Mouse (Mus musculus) Muller cell, postnatal 12 days (primary cell): Measurements from ENCODE around the gene Ckap2.

Experiments
- DNase-seq: peaks from one replicate; pipeline ENCODE4 v3.0.0-alpha.2; 2015; ENCODE audit errors: inconsistent ontology term

The Ckap2 gene

DNA sequence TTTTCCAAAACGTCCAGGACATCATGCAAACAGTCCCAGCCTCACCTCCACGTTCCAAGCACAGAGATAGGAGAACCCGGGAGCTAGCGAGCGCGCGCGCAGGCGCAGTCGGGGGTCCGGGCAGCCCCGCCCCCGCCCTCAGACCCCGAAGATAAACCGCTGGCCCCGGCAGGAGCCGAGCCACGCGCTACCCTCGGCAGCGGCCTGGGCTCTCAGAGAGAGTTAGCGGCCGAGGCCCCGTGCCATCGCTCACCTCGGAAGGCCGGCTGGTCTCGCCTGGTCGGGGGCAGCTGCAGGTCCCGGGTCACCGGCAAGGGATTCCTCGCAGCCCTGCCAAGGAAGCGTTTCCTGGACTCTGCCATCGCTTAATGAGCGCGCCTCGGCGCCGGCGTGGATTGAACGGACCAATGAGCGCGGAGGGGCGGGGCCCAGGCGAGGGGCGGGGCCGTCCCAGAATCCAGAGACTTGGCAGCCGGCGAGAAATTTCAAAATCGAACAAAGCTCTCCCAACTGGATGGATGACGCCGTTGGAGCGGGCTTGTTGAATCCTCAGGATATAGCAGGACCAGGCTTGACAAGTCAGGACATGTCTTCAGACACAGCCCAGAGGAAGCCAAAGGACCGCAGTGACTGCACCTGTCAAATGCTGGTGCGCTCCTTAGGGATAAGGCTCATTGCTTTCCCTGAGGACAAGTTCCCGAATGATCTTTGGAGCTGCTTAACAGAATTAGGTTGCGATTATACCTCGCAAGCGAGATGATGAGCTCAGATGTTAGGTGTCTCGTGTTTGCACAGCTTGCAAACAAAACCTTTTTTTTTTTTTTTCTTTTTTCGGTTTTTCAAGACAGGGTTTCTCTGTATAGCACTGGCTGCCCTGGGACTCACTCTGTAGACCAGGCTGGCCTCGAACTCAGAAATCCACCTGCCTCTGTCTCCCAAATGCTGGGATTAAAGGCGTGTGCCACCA lies at the start of gene Ckap2:
Gene Ckap2 (minus strand): TSS at position 389 of the 967 bp plus-strand sequence.
- DNase-seq = peak; percentile 99

DNA sequence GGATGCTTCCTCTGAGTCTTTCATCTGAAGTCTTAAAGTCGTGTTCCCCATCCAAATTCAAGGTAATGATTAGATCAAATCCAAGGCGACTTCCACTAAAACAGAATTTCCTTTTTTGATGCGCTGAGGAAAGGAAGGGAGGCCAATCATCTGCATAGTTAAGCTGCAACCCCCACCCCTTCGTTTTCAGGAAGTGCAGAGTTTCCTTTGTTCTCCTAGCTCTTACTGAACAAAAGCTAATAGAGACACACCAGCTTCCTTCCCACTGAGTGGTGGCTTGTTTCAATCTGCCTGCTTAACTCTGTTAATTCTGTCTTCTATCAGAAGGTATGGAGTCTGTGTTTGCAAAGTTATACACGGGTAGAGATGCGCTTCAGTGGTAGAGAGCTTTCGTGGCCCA lies 43.0 kb upstream of the Ckap2 start:
- no peak for DNase-seq

DNA sequence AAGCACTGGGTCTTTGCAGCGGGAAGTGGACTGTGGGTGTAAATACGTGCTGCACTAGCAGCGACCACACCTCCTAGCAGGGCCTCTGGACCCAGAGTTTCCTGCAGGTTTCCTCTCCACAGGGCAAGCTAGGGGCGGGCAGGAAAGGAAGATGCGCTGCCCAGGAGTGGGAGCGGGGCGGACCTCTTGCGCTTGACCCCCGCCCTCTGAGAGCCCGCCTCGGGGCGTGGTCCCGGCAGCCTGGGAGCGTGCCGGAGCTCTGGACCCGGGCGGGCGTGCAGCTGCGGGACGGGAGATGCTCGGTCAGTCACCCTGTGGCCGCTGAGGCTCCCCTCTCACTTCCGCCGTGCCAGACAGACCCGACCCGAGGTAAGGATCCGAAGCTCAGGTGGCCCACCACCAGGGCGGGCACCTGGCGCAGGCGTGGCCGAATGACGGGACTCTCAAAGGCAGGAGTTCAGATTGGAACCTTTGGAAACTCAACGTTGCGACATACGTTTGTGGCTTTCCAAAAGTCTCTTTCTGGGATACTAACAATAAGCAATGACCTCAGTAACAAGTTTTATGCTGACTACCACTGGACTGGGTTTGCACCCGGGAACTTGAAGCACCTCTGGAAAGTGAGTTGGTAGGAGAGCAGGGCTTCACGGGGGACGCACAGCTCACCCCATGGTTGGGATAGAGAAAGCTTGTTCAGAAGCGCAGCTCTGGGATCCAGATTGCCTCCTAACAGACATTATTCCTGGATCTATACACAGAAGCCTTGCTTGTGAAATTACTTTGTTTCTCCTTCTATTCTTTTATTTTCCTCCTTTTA lies 41.6 kb upstream of the Ckap2 start, which contains the start of gene Thsd1:
Gene Thsd1 (plus strand): TSS at position 253 of the 817 bp plus-strand sequence.
- peak; percentile 77 for DNase-seq

DNA sequence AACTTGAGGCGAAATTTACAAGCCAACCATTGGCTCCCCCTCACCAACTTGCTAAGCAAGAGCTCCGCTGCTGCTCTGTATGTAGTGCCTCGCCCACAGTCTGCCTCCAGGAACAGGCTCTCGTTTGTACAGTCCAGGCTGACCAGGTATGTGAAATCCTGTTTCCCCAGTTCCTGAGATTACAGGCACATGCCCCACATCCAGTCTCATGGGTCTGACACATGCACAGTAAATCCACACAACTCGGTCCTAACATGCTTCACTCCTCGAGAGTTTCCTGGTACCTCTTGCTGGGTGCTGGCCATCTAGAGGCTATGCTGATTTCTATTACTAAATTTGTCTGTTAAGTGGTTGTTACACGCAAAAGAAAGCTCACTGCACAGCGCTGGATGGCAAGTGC lies 40.7 kb upstream of the Ckap2 start:
- DNase-seq = no peak

DNA sequence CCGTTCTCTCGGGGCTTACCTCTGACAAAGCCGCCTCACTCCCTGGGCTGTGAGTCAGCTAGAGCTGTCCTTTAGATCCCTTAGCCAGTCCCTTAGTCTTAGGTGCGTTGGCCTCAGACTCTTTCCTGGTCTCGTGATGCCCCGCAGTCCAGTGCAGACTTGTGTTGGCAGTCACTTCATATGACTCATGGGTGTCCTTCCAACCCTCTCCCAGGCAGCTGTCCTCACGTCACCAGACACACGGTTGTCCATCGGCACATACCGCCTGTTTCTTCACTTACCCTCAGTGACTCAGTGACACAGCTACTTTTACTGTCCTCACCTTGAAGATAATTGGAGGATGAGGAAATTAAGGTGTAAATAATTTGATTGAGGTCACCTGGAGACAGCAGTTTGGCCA lies 29.2 kb upstream of the Ckap2 start:
- DNase-seq = no peak

DNA sequence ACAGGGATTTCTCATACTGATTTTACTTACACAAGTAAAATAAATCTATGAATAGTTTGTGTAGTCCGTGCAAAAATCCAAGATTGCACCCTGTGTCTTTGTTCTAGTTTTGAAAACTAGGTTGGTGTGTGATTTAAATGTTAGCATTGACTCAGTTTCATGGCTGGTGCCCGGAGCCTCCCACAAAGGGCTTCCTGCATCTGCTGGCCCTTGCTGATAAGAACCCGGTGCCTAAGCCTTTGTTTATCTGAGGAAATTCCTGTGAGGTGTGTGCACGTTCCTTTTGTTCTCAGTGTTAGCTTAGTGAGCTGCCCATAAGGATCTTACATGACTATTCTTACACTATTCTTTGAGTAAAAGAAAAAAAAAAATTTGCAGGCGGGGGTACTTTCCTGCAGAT lies 23.4 kb upstream of the Ckap2 start:
- no peak for DNase-seq

DNA sequence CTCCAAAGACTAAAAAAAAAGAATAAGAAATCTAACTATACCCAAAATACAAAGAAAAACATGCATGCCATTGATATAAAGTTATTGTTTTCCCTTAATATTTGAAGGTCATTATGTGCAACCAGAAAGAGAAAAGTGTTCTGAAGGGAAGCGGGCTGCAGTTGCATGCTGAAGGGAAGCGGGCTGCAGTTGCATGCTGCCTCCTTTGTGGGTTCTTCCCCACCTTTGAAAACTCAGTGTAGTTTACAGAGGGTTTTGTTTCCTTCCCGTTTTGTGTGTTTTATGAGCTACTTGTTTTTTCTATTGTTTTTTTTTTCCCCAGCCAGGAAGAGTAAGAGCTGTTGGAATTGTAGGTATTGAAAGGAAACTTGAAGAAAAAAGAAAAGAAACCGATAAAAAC lies 21.9 kb upstream of the Ckap2 start:
- DNase-seq = no peak

DNA sequence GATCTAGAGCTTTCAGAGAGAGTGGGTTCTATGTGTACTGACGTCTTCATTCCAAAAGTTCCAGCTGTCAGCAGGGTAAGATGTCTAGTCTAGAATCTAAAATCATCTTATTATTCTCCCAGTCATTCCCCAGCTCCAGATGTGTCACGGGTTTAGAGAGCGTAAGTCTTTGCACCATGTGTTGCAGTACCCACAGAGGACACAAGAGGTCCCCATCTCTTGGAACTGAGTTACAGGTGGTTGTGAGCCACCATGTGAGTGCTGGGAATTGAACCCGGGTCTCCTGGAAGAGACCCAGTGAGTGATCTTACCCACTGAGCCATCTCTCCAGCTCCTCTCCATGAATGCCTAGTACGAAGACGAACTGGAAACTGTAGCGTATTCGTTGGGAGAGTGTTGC lies 13.9 kb upstream of the Ckap2 start:
- DNase-seq = no peak

DNA sequence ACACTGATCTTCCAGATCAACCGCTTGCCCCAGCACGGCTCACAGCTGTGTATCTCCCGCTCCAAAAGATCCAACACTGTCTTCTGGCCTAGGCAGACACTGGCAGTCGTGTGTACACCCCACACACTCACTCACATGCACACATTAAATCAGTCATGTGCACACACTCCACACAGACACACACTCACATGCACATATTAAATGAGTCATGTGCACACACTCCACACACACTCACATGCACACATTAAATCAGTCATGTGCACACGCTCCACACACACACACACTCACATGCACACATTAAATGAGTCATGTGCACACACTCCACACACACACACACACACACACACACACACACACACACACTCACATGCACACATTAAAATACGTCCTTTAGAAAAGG lies 12.3 kb upstream of the Ckap2 start:
- DNase-seq = no peak

DNA sequence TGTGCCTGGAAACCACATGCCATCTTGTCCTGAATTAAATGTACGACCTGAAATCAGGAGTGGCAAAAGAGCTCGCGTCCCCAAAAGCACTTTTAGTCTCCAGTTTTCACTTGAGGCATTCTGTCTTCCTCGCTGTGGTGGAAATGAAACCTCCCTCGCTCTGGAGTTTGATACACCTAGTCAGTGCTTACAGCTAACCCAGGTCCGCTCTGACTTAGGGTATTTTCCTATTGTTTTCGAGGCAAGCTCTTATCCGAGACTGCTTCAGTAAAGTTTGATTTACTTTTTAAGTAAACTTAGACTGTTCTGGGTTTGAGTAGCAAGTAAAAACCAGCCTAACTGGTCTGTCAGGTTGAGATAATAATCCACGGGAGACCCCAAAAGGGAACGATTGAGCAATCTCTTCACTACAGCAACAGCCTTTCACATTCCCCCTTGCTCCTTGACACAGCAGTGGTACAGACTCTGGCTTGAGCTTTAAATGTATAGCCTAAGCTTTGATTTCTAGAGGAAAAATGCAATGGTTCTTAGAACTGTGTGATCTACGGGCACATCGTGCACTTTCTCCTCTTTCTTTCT lies 7.9 kb upstream of the Ckap2 start:
- DNase-seq = no peak

DNA sequence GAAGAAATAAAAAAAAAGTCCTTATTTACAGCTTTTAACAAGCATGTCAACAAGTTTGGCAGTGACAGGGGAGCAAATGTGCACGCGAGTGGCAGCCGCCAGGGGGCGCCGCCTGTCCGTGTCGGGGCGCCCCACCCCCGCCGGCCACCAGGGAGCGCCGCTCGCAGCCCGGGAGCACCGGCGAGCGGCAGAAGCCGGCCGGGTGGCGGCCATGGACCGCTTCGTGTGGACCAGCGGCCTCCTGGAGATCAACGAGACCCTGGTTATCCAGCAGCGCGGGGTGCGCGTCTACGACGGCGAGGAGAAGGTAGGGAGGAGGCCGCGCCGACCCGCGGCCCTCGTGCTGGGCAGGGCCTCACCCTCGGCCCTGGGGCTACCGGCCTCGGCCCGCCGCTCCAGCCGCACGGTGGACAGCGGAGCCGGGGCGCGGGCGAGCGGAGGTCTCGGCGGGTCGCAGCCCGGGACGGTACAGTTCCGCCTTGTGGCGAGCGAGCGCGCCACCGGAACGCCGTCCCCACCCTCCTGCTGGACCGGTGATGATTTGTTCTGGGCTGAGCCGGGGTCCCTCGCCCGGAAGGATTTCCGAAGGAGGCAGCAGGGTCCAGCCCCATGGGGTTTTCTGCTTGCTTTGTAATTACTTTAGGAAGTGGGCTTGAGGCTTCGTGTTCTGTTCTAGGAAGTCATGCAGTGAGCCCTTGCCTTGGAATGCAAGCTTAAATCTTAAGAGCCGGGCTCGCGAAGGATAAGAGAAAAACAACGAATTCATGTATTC lies 7.2 kb upstream of the Ckap2 start, which contains the start of gene Vps36:
Gene Vps36 (plus strand): TSS at position 150 of the 772 bp plus-strand sequence.
- DNase-seq = peak; percentile 93

DNA sequence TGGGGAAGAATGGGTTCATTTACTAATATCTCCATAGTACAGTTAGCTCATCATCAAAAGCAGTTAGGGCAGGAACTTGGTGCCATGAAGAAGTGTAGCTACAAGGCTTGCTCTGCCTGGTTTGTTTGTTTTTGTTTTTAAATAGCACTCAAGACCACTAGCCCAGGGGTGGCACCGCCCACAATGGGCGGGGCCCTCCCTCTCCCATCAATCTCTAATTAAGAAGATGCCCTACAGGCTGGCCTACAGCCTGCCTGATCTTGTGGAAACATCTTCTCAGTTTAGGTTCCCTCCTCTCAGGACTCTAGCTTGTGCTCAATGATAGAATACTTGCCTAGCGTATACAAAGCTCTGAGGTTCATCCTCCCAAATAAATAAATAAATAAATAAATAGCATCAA lies 735 bp downstream of the Ckap2 start:
- peak; percentile 83 for DNase-seq

DNA sequence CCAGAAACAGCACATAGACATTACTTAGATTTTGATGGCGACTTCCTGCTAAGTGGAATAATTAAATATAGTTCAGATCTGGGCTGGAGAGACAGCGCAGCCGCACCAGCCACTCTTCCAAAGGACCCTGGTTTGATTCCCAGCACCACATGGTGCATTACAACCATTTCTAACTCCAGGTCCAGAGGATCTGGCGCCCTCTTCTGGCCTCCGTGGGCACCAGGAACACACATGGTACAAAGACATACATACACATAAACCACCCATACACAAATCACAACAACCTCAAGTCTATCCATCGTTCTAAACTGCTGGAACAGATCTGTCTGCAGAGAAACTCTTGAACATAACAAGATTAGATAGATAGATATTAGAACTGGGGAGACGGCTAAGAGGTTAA lies 9.7 kb downstream of the Ckap2 start:
- DNase-seq = no peak

DNA sequence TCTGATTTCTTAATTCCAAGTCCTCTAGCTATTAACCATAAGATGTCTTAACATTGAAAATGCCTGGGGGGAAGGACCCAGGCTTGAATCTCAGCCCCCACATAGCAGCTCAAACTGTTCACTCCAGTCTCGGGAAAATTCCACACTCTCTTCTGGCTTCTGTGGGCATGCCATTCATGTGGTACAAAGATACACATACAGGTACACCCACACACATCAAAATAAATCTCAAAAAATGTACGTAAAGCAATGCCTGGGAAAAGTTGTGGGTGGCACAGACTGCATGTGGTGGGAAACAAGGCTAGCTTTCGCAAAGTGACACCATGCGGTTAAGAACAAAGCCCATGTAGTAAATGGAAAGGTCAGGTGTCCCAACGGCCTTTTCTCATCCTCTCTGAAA lies 16.5 kb downstream of the Ckap2 start:
- DNase-seq = no peak

DNA sequence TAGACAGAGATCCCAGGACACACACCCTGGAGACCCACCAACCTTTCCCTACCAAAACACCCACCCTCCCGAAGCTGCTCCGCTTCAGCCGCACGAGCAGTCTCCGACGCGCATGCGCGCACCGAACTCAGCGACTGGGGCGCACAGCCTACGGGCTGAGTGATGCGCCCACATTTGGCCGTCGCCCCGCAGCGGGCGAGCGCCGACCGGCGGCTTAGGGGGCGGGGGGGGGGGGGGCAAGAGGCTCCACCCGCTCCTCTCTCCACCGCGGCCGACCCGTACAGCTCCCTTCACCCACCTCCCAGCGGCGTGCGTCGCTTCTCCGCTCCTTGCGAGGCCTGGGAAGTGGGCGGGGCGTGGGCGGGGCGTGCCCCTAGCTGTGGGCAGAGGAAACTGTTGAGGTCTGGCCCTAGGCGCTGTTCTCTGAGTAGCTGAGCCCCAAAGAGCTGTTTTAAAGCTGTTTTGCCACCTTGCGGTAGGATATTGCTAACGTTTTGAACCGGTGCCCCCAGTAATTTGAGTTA lies 19.5 kb downstream of the Ckap2 start, which contains the start of gene Nek3:
Gene Nek3 (minus strand): TSS at position 356 of the 524 bp plus-strand sequence.
- peak; percentile 97 for DNase-seq

DNA sequence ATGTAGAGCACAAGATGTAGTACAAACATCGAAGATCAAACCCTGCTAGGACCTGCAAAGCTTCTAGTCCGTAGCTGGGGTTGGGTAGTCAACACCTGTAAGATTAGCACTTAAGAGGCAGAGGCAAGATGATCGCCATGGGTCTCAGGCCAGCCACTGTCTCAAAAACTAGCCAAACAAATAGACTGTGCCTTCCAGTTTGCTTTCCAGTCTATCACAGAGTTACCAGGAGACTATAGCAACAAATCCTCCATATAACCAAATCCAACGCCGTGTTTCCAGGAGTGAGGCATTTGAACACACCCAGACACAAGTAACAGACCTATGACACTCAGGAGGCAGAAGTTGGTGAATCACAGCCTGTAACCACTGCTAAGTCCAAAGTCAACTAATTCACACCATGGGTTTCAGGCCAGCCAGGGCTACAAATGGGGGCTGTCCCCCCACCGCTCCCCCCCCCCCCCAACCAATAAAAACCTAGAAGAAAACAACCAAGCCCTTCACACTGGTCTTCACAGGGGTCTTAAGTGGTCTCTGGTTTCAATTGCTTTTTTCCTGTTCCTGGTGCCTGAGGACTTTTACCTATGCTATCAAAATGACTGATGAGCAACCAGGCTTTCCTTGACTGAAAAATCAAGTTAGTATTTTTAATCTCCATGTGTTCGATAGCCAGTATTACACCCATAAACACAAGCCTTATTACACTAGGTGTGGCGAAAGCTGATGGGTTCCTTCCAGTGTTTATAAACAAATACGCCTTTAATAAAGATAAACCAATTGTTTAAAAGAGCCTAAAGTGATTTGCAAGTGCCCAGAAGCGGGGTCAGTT lies 20.2 kb downstream of the Ckap2 start:
- no peak for DNase-seq

DNA sequence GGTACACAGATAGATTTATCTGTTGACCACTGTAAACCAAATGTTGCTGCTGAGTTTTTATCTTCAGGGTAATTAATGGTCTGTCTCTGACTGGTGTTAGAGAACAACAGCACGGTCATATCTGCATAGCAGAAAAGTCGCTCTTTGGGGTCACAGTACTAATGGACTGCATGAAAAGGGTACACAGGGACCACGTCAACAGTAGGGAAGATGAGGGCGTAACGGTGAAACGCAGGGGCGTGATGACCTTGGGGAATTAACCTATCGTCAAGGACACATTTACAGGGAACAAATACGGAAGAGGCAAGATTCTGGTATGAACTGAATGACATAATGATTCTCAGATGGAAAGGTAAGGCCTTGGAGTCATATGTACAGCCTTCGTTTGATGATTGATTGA lies 21.2 kb downstream of the Ckap2 start:
- no peak for DNase-seq

DNA sequence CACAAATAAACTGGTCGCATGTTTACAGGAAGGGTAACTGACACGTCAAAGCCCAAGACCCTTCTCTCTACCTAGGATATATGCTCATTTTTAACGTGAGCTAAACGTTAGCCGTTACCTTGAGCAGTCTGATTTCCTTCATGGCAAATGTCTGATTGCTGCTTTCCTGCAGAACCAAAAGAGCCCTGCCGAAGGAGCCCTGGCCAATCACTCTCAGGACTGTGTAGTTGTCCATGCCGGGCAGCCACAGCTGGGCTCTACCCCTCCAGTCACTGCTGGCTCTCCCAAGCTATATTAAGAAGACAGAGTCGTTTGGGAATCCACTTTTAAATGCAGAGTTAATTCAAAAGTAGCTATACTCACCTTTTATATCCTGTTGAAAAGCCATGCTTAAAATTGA lies 23.4 kb downstream of the Ckap2 start:
- DNase-seq = no peak

DNA sequence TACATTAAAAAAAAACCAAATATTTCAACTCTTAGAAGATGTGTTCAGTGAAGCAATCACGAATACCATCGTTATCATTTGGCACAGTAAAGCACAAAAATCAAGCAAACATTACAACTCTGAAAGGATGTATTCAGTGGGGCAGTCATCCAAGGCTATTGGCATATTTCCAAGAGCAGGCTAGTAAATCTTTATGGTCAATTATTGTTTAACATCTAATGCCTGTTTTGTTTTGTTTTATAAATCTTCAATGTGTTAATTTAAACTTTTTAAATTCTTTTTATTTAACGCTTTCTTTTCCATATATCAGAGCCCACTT lies 35.3 kb downstream of the Ckap2 start:
- no peak for DNase-seq

DNA sequence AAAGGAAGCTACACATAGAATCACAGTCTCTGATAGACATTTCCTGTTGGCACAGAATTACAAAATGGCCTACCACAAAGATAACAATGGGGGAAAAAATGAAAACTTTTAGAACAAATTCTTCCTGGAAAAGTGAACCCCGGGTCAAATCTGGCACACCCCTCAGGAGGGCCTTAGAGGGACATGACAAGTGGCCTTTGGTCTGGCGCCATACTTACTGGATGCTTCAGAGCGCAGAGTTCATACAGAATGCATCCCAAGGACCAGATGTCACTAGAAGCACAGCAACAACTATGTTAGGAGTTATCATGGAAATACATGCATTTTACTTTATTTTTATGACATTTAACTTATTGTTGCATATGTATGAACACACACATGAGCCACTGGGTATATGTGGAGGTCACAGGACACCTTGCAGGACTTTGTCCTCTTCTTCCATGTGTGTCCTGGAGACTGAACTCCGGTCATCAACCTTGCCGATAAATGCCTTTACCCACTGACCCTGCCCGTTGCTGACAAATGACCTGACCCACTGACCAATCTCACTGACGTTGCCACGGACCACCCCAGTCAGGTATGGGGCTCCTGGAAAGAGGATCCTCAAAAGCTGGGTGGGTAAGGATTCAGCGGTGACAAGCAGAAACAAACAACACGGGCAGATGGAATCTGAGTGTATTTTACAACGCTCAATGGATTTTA lies 35.8 kb downstream of the Ckap2 start:
- DNase-seq = no peak
